Mouse (Mus musculus): Measurements from ENCODE around the gene Dhx36.
A peak's percentile ranks its signal among the peaks of the same experiment; 100 is the strongest.

Gene Dhx36

GRCm38 (mm10) chr3:62506488-62507205, at the start of gene Dhx36:
Dhx36 (minus strand) TSS chr3:62507004.
- DNase-seq (ENCODE audit: low spot score) = peak; percentile 95

GRCm38 (mm10) chr3:62527593-62527992, 20.8 kb upstream of the Dhx36 start:
- no peak for DNase-seq (ENCODE audit: low spot score)

DNA sequence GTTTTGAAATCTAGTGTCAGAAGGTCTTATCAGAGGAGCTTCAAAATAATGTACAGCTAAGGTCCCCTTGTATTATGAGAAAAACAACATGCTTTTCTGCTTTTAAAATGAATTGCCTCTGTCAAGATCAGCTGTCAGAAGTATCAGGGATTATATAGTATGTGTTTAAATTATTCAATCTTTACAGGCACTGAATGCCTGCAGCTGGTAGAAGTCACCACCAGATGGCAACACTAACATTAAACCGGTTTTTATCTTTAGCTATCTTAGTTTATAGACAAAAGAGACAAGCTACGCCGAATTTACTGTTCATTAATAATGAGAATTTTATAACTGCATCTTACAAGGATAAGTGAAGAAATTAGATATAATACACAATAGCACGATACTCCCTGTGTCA, 20.4 kb upstream of the Dhx36 start:
- DNase-seq (ENCODE audit: low spot score) = no peak

GRCm38 (mm10) chr3:62507206-62507647, 423 bp upstream of the Dhx36 start:
- no peak for DNase-seq (ENCODE audit: low spot score)

DNA sequence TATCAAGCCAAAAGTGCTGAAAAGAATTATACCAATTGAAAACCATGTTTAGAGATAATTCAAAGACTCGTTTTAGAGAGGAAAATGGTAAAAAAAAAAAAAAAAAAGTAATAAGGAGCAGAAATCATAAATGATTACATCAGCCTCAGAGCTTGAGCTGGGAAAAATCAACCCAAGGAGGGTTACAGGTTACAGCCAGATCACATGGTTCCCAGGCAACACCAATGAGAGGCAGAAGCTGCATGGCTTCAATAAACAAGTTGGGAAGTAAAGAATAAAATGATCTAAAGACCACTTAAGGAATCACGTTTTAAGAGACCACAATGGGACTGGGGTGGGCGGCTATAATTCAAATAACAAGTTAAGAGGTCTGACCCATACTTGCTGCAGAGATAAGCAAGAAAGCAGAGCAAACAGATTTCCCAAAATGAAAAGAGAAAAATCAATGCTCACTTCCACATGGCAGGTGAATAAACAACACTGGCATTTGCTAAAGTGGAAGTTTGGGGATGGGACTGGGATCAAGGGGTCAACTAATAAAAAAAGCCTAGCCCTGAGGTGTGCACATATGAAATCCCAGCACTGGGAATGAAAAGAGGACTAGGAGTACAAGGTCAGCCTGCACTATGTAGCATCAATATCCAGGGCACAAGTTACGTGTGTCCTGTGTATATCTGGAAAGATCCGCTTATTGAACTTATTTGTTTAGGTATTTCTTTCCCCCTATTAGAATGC, 1.5 kb downstream of the Dhx36 start:
- DNase-seq (ENCODE audit: low spot score) = no peak

- DNase-seq (ENCODE audit: low spot score) = no peak
These were observed 7.5 kb downstream of the Dhx36 start for GRCm38 (mm10) chr3:62499327-62499726.

GRCm38 (mm10) chr3:62492568-62492967, 14.2 kb downstream of the Dhx36 start:
- DNase-seq (ENCODE audit: low spot score) = no peak

DNA sequence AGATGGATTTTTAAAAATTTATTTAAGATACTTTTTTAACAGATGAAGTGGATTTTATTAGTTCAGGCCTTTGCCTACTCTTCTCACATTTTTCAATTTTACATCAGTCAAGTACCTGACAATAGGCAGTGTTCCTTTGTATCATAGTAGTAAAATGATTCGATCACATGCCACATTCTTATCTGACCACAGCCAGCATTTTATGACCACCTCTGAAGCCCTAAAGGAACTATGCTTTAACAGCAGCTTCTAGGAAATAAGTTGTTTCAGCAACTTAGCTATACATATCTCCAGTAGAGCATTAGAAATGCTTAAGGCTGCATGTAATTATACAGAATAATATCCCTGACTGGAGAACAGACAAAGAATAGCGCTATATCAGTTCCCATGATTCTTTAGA, 22.5 kb downstream of the Dhx36 start:
- no peak for DNase-seq (ENCODE audit: low spot score)

DNA sequence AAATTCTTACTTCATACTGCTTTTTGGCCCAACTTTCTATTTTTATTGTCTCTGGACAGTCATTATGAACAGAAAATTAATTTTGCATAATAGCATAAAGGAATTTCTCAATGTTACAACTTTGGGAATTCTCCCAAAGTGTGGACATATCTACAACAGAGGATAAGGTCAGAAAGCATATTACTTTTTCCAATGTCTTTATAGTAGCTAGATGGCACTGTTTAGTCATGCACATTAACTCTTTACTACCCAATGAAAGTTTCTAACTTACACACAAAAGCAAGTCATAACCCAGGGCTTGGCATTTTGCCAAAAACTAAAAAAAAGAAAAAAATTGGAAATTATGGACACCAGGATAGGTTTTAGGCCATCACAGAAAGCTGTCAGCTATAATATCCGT, 36.6 kb downstream of the Dhx36 start:
- no peak for DNase-seq (ENCODE audit: low spot score)

DNA sequence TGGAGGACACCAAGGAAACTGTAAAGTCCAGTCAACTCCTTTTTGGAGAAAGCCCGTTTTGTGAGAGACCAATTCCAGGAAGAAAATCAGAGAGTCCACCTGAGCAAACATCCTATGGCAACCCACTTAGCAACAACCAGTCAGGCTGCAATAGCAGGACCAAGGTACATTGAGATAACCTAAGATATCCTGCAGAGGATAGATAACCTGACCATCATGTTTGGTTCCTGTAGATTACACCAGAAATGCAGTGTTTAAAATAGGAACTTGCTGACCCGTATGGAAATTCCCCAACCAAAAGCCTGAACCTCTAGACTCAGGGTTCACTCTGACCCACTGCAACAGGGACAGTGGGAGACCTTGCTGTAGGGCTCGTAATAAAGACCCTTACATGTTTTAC, 42.5 kb downstream of the Dhx36 start:
- no peak for DNase-seq (ENCODE audit: low spot score)

DNA sequence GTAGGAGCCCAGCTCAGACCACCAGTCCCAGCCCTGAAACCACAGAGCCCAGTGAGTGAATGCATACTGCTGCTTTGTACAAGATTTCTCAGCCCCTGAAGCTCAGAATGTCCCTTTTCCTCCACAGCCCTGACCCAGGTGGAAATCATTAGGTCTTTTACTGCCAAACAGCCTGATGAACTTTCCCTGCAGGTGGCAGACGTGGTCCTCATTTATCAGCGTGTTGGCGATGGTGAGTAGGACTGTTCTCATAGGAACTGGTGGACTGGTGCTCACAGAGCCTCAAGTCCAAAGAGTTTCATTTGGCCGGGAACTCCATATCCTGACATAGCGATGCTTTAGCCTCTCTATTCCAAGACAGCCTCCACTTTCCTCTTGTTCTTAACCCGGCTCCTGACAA, 47.3 kb downstream of the Dhx36 start:
- no peak for DNase-seq (ENCODE audit: low spot score)

- DNase-seq (ENCODE audit: low spot score) = peak; percentile 19
These were observed 48.4 kb downstream of the Dhx36 start for GRCm38 (mm10) chr3:62458284-62459013.

GRCm38 (mm10) chr3:62455854-62456253, 51.0 kb downstream of the Dhx36 start:
- DNase-seq (ENCODE audit: low spot score) = no peak

DNA sequence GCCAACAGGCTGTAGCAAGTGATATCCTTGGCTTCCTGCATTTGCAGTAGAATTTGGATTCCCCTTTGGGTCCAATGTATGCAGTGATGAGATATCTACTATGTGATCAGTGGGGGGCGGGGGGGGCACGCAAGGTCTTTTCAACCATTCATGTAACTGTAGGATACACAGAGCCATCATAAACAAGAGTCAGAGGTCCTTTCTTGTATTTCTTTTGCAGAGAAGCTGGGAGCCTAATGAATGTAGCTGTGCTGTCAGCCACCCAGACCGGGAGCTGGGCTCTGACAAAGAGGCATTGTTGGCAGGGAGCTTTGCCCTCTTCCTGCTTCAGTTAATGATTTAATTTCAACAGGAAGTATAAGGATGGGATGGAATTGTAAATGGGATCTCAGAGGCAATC, 52.7 kb downstream of the Dhx36 start:
- DNase-seq (ENCODE audit: low spot score) = no peak

DNA sequence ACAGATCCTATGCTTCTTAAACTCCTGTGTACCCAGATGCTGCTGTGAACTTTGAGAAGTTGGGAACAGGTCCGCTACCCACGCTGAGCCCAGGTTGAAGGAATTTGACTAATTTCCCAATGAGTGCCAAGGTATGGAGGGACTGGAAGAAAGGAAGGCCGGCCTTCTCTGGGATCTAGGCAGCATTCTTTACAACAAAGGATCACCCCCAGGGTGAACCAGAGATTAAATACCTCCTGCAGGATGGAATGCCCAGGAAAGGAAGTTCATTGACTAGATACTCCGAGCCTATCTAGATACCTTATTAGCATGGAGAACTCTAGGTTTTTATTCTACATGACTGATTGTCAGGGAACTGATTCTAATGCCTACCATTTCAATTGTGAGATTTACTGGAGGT, 53.8 kb downstream of the Dhx36 start:
- no peak for DNase-seq (ENCODE audit: low spot score)

DNA sequence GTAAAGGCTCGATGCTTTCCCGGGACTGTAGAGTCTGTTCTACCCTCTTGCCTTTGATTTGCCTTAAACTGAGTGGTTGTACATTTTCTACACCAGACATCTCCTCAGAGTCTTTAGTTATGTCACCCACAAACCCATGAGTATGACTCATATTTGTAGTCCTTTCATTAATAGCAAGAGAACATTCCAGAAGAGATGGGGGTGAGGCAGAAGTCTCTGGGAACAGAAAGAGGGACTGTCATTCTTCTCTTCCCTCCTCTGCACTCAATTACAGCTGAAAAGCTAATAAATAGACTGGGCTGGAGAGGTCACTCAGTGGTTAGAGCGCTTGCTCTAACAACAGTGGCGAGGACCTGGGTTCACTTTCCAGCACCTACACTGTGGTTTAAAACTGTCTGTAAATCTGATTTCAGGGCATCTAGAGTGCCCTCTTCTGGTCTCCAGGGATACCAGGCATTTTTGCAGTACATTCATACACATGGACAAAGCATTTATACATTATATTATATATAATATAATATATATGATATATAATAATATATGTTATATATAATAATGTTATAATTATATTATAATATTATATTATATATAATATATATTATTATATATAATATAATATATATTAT, 56.8 kb downstream of the Dhx36 start:
- DNase-seq (ENCODE audit: low spot score) = no peak

DNA sequence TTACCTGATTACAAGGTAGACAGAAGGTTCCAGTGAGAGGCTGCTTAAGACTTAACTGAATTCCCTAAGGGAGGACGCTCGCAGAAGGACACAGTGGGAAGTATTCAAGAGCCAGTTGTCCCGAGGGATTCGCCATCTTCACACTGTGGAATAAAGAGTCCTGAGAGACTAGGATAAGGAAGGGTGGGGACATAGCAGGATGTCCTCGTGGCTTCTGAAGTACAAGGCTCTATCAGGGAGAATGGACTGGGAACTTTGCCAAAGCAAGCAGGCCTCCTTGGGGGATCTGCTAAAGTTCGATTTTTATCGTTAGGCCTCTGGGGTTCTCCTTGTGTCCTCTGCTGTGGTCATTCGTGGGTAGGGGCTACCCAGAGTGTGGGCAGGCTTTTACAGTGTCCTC, 59.7 kb downstream of the Dhx36 start:
- no peak for DNase-seq (ENCODE audit: low spot score)

GRCm38 (mm10) chr3:62446271-62446670, 60.5 kb downstream of the Dhx36 start:
- DNase-seq (ENCODE audit: low spot score) = no peak

DNA sequence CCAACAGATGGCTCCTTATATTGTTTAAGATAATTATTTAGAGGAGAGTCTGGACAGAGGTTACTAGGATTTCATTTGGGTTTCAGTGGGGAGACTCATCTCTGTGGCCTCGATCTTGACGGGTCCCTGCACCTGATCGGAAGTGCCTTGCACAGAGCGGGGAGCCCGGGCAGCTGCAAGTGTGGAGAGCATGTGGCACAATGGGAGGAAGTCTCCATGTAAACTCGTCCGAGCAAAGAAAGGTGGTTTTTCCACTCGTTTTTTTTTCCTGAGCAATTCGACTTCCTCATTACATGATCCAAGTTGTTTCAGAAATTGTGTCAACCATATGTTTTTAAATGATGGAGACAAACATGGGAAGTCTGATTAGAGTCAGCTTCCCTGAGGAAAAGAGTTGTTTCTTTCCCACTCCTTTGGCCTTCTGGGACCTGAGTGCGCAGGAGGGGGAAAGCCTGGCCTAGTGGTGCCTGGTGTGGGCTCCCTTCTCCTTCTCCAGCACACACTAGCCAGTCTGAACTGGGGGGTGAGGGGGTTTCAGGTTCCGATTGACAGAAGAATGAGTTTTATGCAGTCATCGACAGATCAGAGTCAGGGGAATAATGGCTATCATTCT, 63.1 kb downstream of the Dhx36 start:
- DNase-seq (ENCODE audit: low spot score) = no peak

DNA sequence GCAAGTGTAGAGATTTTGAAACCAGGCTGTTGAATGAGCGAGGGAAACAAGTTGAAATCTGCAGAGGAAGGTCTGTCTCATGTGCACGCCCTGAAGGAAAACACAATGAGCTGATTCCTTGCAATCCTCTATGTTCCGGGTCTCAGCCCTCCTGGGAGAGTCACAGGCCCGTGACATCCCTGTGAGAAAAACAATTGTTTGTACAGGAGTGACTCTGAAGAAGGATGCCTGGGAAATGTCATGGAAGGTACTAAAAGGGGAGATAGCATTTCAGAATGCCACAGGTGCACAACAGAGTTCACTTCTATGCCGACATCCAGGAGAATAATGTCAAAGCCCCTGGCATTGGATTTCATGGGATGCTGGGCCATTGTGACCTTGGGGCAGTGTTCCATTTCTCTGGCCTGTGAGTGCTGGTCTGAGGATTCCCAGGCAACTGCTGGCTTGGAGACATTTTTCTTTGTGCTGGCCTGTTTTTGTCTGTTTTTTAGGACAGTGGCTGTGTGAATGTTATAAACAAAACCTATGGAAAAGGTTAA, 66.3 kb downstream of the Dhx36 start:
- DNase-seq (ENCODE audit: low spot score) = no peak

GRCm38 (mm10) chr3:62435923-62436322, 70.9 kb downstream of the Dhx36 start:
- no peak for DNase-seq (ENCODE audit: low spot score)

DNA sequence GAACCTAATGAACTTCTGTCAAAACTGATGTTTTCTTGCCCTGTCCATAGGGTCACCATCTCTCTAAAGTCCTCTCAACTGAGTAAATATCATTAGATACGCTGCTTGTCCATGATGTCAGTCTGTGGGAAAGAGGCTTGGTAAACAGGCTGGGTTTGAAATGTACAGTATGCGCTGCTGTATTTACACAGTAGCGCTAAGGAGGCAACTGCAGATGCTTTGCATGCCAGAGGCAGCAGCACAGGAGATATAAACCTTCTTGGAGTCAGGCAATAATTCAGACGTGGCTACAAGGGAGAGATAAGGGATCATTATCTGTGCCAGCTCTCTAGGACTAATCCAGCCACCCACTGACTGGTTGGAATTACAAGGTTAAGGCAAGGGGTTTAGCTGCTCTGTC, 73.1 kb downstream of the Dhx36 start:
- DNase-seq (ENCODE audit: low spot score) = no peak
